Mouse (Mus musculus): Measurements from ENCODE around the gene Gm10842. TPM values are rescaled to one million over a fixed set of nuclear protein-coding genes. Genes with fewer than 3 reads are reported as not detected.

Gene Gm10842
- polyA plus RNA-seq, 1 experiment from 2014 or later = not detected

GRCm38 (mm10) chr11:105158047-105158446, 11.4 kb downstream of the Gm10842 start:
- Histone ChIP-seq H3K4me3 (ENCODE audit: low read depth, low read length) (no peak overlapping the region), H3K9me3 (ENCODE audit: control insufficient read depth, low read depth, low read length) (peaks cover 8% of the 10 kb centered on the region), H3K27ac (ENCODE audit: low read length) (no peak overlapping the region), H3K4me1 (ENCODE audit: control insufficient read depth, insufficient read depth, low read length) (peaks cover 4% of the 10 kb centered on the region; the same call in 1 of the 2 replicates), H3K27me3 (ENCODE audit: control insufficient read depth, insufficient read depth, low read length) (no peaks in the 10 kb centered on the region), H3K36me3 (ENCODE audit: control insufficient read depth, insufficient read depth, low read length) (no peaks in the 10 kb centered on the region), H3K4me2 (replicated peaks; ENCODE audit: low read depth, low read length) (no peak overlapping the region), H3K9ac (replicated peaks; ENCODE audit: low read depth, low read length) (no peak overlapping the region)
- ATAC-seq (ENCODE audit: insufficient number of reproducible peaks, insufficient read depth, low FRiP score, low read depth) = no peak

GRCm38 (mm10) chr11:105159673-105160360, 13.1 kb downstream of the Gm10842 start:
- Histone ChIP-seq H3K9me3 (ENCODE audit: control insufficient read depth, low read depth, low read length) (peaks cover 14% of the 10 kb centered on the region), H3K36me3 (ENCODE audit: control insufficient read depth, insufficient read depth, low read length) (no peaks in the 10 kb centered on the region), H3K4me3 (ENCODE audit: low read depth, low read length) (no peak overlapping the region), H3K4me1 (ENCODE audit: control insufficient read depth, insufficient read depth, low read length) (no peaks in the 10 kb centered on the region), H3K27me3 (ENCODE audit: control insufficient read depth, insufficient read depth, low read length) (no peaks in the 10 kb centered on the region), H3K9ac (replicated peaks; ENCODE audit: low read depth, low read length) (no peak overlapping the region), H3K27ac (ENCODE audit: low read length) (no peak overlapping the region), H3K4me2 (replicated peaks; ENCODE audit: low read depth, low read length) (no peak overlapping the region)
- WGBS = 60% methylated on average over 6 of the region's 6 CpGs
- ATAC-seq (ENCODE audit: insufficient number of reproducible peaks, insufficient read depth, low FRiP score, low read depth) = no peak

GRCm38 (mm10) chr11:105161411-105161810, 14.7 kb downstream of the Gm10842 start:
- Histone ChIP-seq H3K27me3 (ENCODE audit: control insufficient read depth, insufficient read depth, low read length) (no peaks in the 10 kb centered on the region), H3K9me3 (ENCODE audit: control insufficient read depth, low read depth, low read length) (peaks cover 22% of the 10 kb centered on the region), H3K36me3 (ENCODE audit: control insufficient read depth, insufficient read depth, low read length) (no peaks in the 10 kb centered on the region), H3K9ac (replicated peaks; ENCODE audit: low read depth, low read length) (no peak overlapping the region), H3K27ac (ENCODE audit: low read length) (no peak overlapping the region), H3K4me3 (ENCODE audit: low read depth, low read length) (no peak overlapping the region), H3K4me1 (ENCODE audit: control insufficient read depth, insufficient read depth, low read length) (no peaks in the 10 kb centered on the region), H3K4me2 (replicated peaks; ENCODE audit: low read depth, low read length) (no peak overlapping the region)
- ATAC-seq (ENCODE audit: insufficient number of reproducible peaks, insufficient read depth, low FRiP score, low read depth) = no peak
- WGBS = 90% methylated on average over 2 of the region's 2 CpGs

- Histone ChIP-seq H3K4me1 (ENCODE audit: control insufficient read depth, insufficient read depth, low read length) (no peaks in the 10 kb centered on the region), H3K27ac (ENCODE audit: low read length) (no peak overlapping the region), H3K36me3 (ENCODE audit: control insufficient read depth, insufficient read depth, low read length) (no peaks in the 10 kb centered on the region), H3K9ac (replicated peaks; ENCODE audit: low read depth, low read length) (no peak overlapping the region), H3K4me2 (replicated peaks; ENCODE audit: low read depth, low read length) (no peak overlapping the region), H3K27me3 (ENCODE audit: control insufficient read depth, insufficient read depth, low read length) (no peaks in the 10 kb centered on the region), H3K4me3 (ENCODE audit: low read depth, low read length) (no peak overlapping the region), H3K9me3 (ENCODE audit: control insufficient read depth, low read depth, low read length) (peaks cover 22% of the 10 kb centered on the region)
- no peak for ATAC-seq (ENCODE audit: insufficient number of reproducible peaks, insufficient read depth, low FRiP score, low read depth)
- WGBS = 79% methylated on average over 69 of the region's 69 CpGs
Measured at GRCm38 (mm10) chr11:105164516-105165510, 18.1 kb downstream of the Gm10842 start.

GRCm38 (mm10) chr11:105166780-105167179, 20.1 kb downstream of the Gm10842 start:
- H3K27ac ChIP-seq (ENCODE audit: low read length) = no peak overlapping the region
- no peak overlapping the region for H3K9ac ChIP-seq (replicated peaks; ENCODE audit: low read depth, low read length)
- no peak overlapping the region for H3K4me2 ChIP-seq (replicated peaks; ENCODE audit: low read depth, low read length)
- 91% methylated on average over 10 of the region's 10 CpGs for WGBS
- no peak overlapping the region for H3K4me3 ChIP-seq (ENCODE audit: low read depth, low read length)
- ATAC-seq (ENCODE audit: insufficient number of reproducible peaks, insufficient read depth, low FRiP score, low read depth) = no peak
- H3K4me1 ChIP-seq (ENCODE audit: control insufficient read depth, insufficient read depth, low read length) = no peaks in the 10 kb centered on the region
- H3K9me3 ChIP-seq (ENCODE audit: control insufficient read depth, low read depth, low read length) = peaks cover 22% of the 10 kb centered on the region
- H3K36me3 ChIP-seq (ENCODE audit: control insufficient read depth, insufficient read depth, low read length) = no peaks in the 10 kb centered on the region
- no peaks in the 10 kb centered on the region for H3K27me3 ChIP-seq (ENCODE audit: control insufficient read depth, insufficient read depth, low read length)

- ATAC-seq (ENCODE audit: insufficient number of reproducible peaks, insufficient read depth, low FRiP score, low read depth) = no peak
- WGBS = 45% methylated on average over 2 of the region's 2 CpGs
- Histone ChIP-seq H3K9me3 (ENCODE audit: control insufficient read depth, low read depth, low read length) (no peaks in the 10 kb centered on the region), H3K27me3 (ENCODE audit: control insufficient read depth, insufficient read depth, low read length) (no peaks in the 10 kb centered on the region), H3K36me3 (ENCODE audit: control insufficient read depth, insufficient read depth, low read length) (no peaks in the 10 kb centered on the region; the same call in 1 of the 2 replicates), H3K27ac (ENCODE audit: low read length) (no peak within 1 kb of the TSS), H3K4me3 (ENCODE audit: low read depth, low read length) (peak within 1 kb of the TSS; percentile 96; the same call in 1 of the 2 replicates), H3K4me2 (replicated peaks; ENCODE audit: low read depth, low read length) (peak within 1 kb of the TSS; percentile 88), H3K9ac (replicated peaks; ENCODE audit: low read depth, low read length) (no peak within 1 kb of the TSS), H3K4me1 (ENCODE audit: control insufficient read depth, insufficient read depth, low read length) (peaks cover 13% of the 10 kb centered on the region; the same call in 1 of the 2 replicates)
Measured at GRCm38 (mm10) chr11:105178516-105178915, 31.8 kb downstream of the Gm10842 start, which contains the start of gene Tlk2. Gene Tlk2 (plus strand): TSS chr11:105178807.

GRCm38 (mm10) chr11:105179523-105179922, 32.8 kb downstream of the Gm10842 start:
- Histone ChIP-seq H3K27ac (ENCODE audit: low read length) (no peak overlapping the region; the same call in 1 of the 2 replicates), H3K9ac (replicated peaks; ENCODE audit: low read depth, low read length) (no peak overlapping the region), H3K9me3 (ENCODE audit: control insufficient read depth, low read depth, low read length) (no peaks in the 10 kb centered on the region), H3K36me3 (ENCODE audit: control insufficient read depth, insufficient read depth, low read length) (peaks cover 3% of the 10 kb centered on the region; the same call in 1 of the 2 replicates), H3K27me3 (ENCODE audit: control insufficient read depth, insufficient read depth, low read length) (no peaks in the 10 kb centered on the region), H3K4me2 (replicated peaks; ENCODE audit: low read depth, low read length) (peak overlapping the region; percentile 88), H3K4me3 (ENCODE audit: low read depth, low read length) (peak overlapping the region; percentile 96), H3K4me1 (ENCODE audit: control insufficient read depth, insufficient read depth, low read length) (peaks cover 13% of the 10 kb centered on the region; the same call in 1 of the 2 replicates)
- no peak for ATAC-seq (ENCODE audit: insufficient number of reproducible peaks, insufficient read depth, low FRiP score, low read depth)
- 64% methylated on average over 4 of the region's 4 CpGs for WGBS

- Histone ChIP-seq H3K36me3 (ENCODE audit: control insufficient read depth, insufficient read depth, low read length) (peaks cover 11% of the 10 kb centered on the region; the same call in 1 of the 2 replicates), H3K27me3 (ENCODE audit: control insufficient read depth, insufficient read depth, low read length) (no peaks in the 10 kb centered on the region), H3K4me2 (replicated peaks; ENCODE audit: low read depth, low read length) (peak overlapping the region; percentile 88), H3K9me3 (ENCODE audit: control insufficient read depth, low read depth, low read length) (no peaks in the 10 kb centered on the region), H3K27ac (ENCODE audit: low read length) (peak overlapping the region; percentile 97), H3K4me3 (ENCODE audit: low read depth, low read length) (peak overlapping the region; percentile 96), H3K9ac (replicated peaks; ENCODE audit: low read depth, low read length) (peak overlapping the region; percentile 87), H3K4me1 (ENCODE audit: control insufficient read depth, insufficient read depth, low read length) (peaks cover 13% of the 10 kb centered on the region; the same call in 1 of the 2 replicates)
- 1% methylated on average over 34 of the region's 35 CpGs for WGBS
- peak; percentile 16; the same call in 1 of the 2 replicates for ATAC-seq (ENCODE audit: insufficient number of reproducible peaks, insufficient read depth, low FRiP score, low read depth)
Measured at GRCm38 (mm10) chr11:105180471-105181091, 33.9 kb downstream of the Gm10842 start.
